Mouse (Mus musculus) E14TG2a.4 (cell line): ENCODE measurements around the gene Akr1c13.

ENCODE experiments used
- CTCF ChIP-seq: conservative IDR thresholded peaks from 2 replicates; pipeline ENCODE4 v1.5.1; 2014; ENCODE audit warnings: low read length
- NANOG ChIP-seq: IDR thresholded peaks from 2 replicates; pipeline ENCODE4 v1.6.1; 2014; ENCODE audit warnings: borderline replicate concordance, low read length, mixed read lengths
- POU5F1 ChIP-seq: IDR thresholded peaks from 2 replicates; pipeline ENCODE4 v1.6.1; 2014; ENCODE audit warnings: low read length, borderline replicate concordance

DNA sequence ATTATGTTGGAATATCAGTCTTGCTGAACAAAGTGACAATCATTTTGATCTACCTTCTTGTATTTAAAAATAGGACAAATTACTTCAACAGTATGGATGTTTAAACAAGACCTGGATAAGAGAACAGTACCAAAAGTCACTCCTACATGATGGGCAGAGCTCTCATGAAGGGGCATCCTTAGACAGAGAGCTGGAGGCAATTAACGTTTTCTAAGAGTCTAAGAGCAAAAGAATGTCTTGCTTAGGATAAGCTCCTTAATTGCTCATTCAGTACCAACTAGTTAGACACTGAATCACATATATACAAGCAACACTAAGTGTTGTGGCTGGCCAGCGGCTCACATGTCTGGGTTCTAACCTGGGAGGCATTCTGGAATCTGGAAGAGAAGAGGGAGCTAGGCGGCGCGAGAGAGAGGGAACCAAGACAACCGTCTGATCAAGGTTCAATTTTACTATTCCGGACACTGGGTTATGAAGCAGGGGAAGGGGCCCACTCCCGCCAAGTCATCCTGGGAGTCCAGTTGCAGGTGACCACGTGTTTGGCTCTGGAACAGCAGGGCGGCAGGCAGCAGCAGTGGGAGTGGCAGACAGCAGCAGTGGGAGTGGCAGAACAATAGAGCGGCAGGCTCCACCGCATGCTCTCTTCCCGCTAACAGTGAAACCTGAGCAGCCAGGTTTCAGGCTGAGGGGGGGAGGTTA lies 54.1 kb downstream of the Akr1c13 start:
- TF ChIP-seq CTCF (no peak), NANOG (no peak), POU5F1 (no peak)
